Mouse (Mus musculus) cerebellum, adult 2 months (tissue): ENCODE data around the gene S100z. TPM values are rescaled to one million over a fixed set of nuclear protein-coding genes. Genes with fewer than 3 reads are reported as not detected.

Source experiments
- DNase-seq, 2 experiments: peaks; one replicate each; pipeline ENCODE4 v3.0.0; 2021
- H3K27ac ChIP-seq: fragments of 200-500 bp; 2 replicates; pipeline ENCODE4 v1.5.1; 2012; ENCODE audit warnings: low read length, control low read depth, inconsistent platforms; ENCODE audit not compliant: insufficient read depth
- H3K27me3 ChIP-seq: fragments of 200-500 bp; 2 replicates; pipeline ENCODE4 v1.6.1; 2012; ENCODE audit warnings: inconsistent platforms, mild to moderate bottlenecking, low read length, moderate library complexity; ENCODE audit not compliant: control insufficient read depth, insufficient read depth
- H3K4me1 ChIP-seq: fragments of 200-500 bp; 2 replicates; pipeline ENCODE4 v1.6.1; 2011; ENCODE audit warnings: low read length; ENCODE audit not compliant: control insufficient read depth, insufficient read depth
- H3K4me3 ChIP-seq: fragments of 200-500 bp; replicated peaks from 2 replicates; pipeline ENCODE3; 2011; ENCODE audit warnings: mild to moderate bottlenecking, low read depth, low read length, control low read depth; ENCODE audit not compliant: insufficient read depth
- CTCF ChIP-seq: fragments of 200-500 bp; IDR thresholded peaks from 2 replicates; pipeline ENCODE4 v1.5.1; 2011; ENCODE audit warnings: low read depth, mild to moderate bottlenecking, control low read depth, low read length, moderate library complexity, borderline replicate concordance; ENCODE audit not compliant: insufficient read depth
- POLR2A ChIP-seq: fragments of 200-500 bp; IDR thresholded peaks from 2 replicates; pipeline ENCODE4 v1.6.1; 2011; ENCODE audit warnings: low read length, control low read depth, borderline replicate concordance; ENCODE audit not compliant: insufficient read depth
- WGBS: fragments of 180-500 bp; shearing (Covaris S2); methylation state at CpG from one replicate; pipeline ENCODE4 v1.1.7; 2018; 5-methylcytosine and 5-hydroxymethylcytosine counted together
- polyA plus RNA-seq: library from polyadenylated mRNA; depleted of rRNA; stranded (reverse); fragments of >200 nt; gene quantifications from 2 replicates; pipeline ENCODE4 v1.2.3, GENCODE M21; 2012; rRNA removed

Gene S100z
- polyA plus RNA-seq, 1 experiment = not detected

- WGBS = 18% methylated on average over 7 of the region's 7 CpGs
- TF ChIP-seq POLR2A (no peak), CTCF (no peak)
Observed at GRCm38 (mm10) chr13:95444291-95444690, 34.2 kb downstream of the S100z start.

GRCm38 (mm10) chr13:95443376-95444233 lies 34.9 kb downstream of the S100z start:
- Histone ChIP-seq H3K4me1 (no peaks in the 10 kb centered on the region), H3K4me3 (no peak overlapping the region), H3K27me3 (no peaks in the 10 kb centered on the region; the same call in 1 of the 2 replicates), H3K27ac (no peak overlapping the region)
- WGBS = under 1% methylated on average over 46 of the region's 46 CpGs
- TF ChIP-seq POLR2A (no peak), CTCF (no peak)
- no peak for DNase-seq

More at GRCm38 (mm10) chr13:95444291-95444690, 34.2 kb downstream of the S100z start:
- Histone ChIP-seq H3K27me3 (no peaks in the 10 kb centered on the region; the same call in 1 of the 2 replicates), H3K4me1 (no peaks in the 10 kb centered on the region), H3K27ac (no peak overlapping the region), H3K4me3 (no peak overlapping the region)
- DNase-seq = no peak

GRCm38 (mm10) chr13:95442901-95443300 lies 35.6 kb downstream of the S100z start:
- 2% methylated on average over 4 of the region's 4 CpGs for WGBS
- Histone ChIP-seq H3K4me3 (no peak overlapping the region), H3K27me3 (no peaks in the 10 kb centered on the region; the same call in 1 of the 2 replicates), H3K4me1 (no peaks in the 10 kb centered on the region), H3K27ac (no peak overlapping the region)
- TF ChIP-seq CTCF (no peak), POLR2A (no peak)
- no peak for DNase-seq

GRCm38 (mm10) chr13:95439569-95439968 lies 39.0 kb downstream of the S100z start:
- Histone ChIP-seq H3K27ac (no peak overlapping the region), H3K4me1 (no peaks in the 10 kb centered on the region), H3K27me3 (no peaks in the 10 kb centered on the region; the same call in 1 of the 2 replicates), H3K4me3 (no peak overlapping the region)
- no peak for DNase-seq
- TF ChIP-seq CTCF (no peak), POLR2A (no peak)
- WGBS = 83% methylated on average over 5 of the region's 5 CpGs

- Histone ChIP-seq H3K27me3 (no peaks in the 10 kb centered on the region), H3K27ac (no peak overlapping the region), H3K4me3 (no peak overlapping the region), H3K4me1 (no peaks in the 10 kb centered on the region)
- WGBS = 74% methylated on average over 10 of the region's 10 CpGs
- TF ChIP-seq POLR2A = no peak
- TF ChIP-seq CTCF = no peak
- DNase-seq = no peak
Observed at GRCm38 (mm10) chr13:95431760-95432159, 46.8 kb downstream of the S100z start.

- H3K27ac ChIP-seq = no peak overlapping the region
- no peaks in the 10 kb centered on the region for H3K27me3 ChIP-seq
- TF ChIP-seq CTCF (no peak), POLR2A (no peak)
- DNase-seq = no peak
- H3K4me1 ChIP-seq = no peaks in the 10 kb centered on the region
- WGBS = 86% methylated on average over 3 of the region's 3 CpGs
- no peak overlapping the region for H3K4me3 ChIP-seq
Observed at GRCm38 (mm10) chr13:95427499-95427898, 51.0 kb downstream of the S100z start.

Other genes with a start within 250 kb of the S100z start
- gene Pde8b, start 228.4 kb downstream of the S100z start, polyA plus RNA-seq = 19.9 and 24.2 TPM in 2 replicates
- 15.6 and 17.4 TPM in 2 replicates for gene Zbed3, start 155.1 kb downstream of the S100z start, polyA plus RNA-seq
- gene Aggf1, start 103.4 kb downstream of the S100z start, polyA plus RNA-seq = 39.9 and 40.5 TPM in 2 replicates
- gene Crhbp, start 33.8 kb downstream of the S100z start, polyA plus RNA-seq = 4.1 and 5.3 TPM in 2 replicates
- gene F2rl1, start 46.5 kb upstream of the S100z start, polyA plus RNA-seq = 0.13 and 0.29 TPM in 2 replicates
- 4.3 and 4.4 TPM in 2 replicates for gene F2r, start 139.8 kb upstream of the S100z start, polyA plus RNA-seq
- gene F2rl2, start 218.1 kb upstream of the S100z start, polyA plus RNA-seq = 0.36 and 0.44 TPM in 2 replicates